Mouse (Mus musculus): Measurements from ENCODE around the gene Tars.

Tars gene

GRCm38 (mm10) chr15:11361824-11362223 lies 37.6 kb downstream of the Tars start:
- no peak for DNase-seq (ENCODE audit: low spot score)

DNA sequence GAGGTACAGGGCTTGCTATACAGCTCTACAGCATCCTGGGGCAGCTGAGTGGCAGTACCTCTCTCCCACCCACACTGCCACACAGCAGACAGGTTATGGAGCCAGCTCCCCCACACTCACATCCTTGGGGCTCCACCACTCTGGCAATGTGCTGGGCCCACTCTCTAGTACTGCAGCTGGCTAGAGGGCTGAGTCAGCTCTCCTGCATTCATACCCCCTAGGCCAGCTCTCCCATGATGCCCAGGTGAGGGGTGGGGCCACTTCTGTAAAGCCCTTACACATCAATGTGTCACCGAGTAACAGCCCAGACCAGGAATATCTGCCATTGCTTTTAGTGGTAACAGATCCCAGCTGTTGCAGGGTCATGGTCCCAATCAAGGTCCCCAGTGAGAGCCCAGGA lies 38.6 kb downstream of the Tars start:
- no peak for DNase-seq (ENCODE audit: low spot score)

DNA sequence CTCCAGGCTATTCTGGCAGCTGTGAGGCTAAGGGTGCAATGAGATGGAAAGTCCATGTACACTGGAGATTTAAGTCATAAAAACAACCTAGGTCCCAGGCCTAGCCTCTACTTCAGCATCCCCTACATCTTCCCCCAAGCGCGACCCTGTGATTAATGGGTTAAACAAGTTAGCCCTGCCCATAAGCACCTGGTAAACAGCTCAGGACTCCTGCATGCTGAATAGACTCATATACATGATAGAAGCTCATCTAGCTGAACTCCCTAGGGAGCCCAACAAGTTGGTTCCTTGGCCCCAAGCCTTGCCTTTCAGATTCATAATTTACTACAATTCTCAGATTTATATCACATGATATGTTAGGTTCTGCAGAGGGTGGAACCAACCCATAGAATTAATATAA lies 42.0 kb downstream of the Tars start:
- no peak for DNase-seq (ENCODE audit: low spot score)

- DNase-seq (ENCODE audit: low spot score): no peak
Observed at GRCm38 (mm10) chr15:11355865-11356264, 43.6 kb downstream of the Tars start.

DNA sequence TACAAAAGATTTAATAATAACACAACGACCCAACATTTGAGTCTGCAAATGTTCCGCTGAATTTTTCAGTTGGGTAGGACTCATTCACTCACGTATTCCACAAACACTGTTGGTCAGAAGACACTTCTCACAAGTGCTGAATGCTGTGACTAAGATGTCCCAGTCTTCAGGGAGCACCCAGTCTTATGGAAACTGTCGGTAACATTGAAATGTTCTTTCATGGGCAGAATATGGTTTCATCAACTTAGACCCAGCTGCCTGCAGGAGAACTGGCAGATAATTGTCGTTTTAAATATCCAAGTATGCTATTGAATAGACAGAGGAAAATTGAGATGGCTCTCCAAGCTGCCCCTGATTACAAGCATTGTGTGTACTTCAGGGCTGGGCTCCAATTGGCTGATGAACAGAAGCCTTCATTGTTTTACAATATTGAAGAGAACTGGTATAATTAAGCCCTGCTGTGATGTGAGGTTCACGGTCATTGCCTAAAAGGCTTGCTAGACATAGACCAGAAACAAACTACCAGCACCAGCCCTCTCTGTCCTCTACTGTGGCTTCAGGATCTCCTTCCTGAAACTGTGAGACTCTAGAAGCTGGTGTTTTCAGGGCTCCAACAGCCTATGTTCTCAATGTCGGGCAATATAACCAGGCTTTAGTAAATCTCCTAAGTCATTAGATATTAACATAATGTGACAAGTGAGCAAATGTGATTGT lies 59.8 kb downstream of the Tars start:
- no peak for DNase-seq (ENCODE audit: low spot score)

Data from layer of hippocampus, adult 11-12 months (tissue).